Mouse (Mus musculus): ENCODE results near the gene Dscam. TPM values are rescaled to one million over a fixed set of nuclear protein-coding genes. Genes with fewer than 3 reads are reported as not detected.

The Dscam gene
- total RNA-seq, 2 experiments from 2014 or later = 41.2 to 44.9 TPM

- intact Hi-C loops (cut with DNase I) = no loop called here
- no peak for DNase-seq (ENCODE audit: extremely low spot score in 1 of 2, low spot score in 2 of 2)
- no peak for TF ChIP-seq CTCF (IDR thresholded peaks at IDR 0.05)
- no peak overlapping the region for H3K27ac ChIP-seq
- H3K4me3 ChIP-seq = no peak overlapping the region
Measured at GRCm38 (mm10) chr16:96923941-96924340, 246.6 kb downstream of the Dscam start.

GRCm38 (mm10) chr16:96914495-96914894 is 256.1 kb downstream of the Dscam start:
- Histone ChIP-seq H3K4me3 (no peak overlapping the region), H3K27ac (peak overlapping the region; percentile 38)
- no peak for TF ChIP-seq CTCF (IDR thresholded peaks at IDR 0.05)
- intact Hi-C loops (cut with DNase I) = loop anchor here (5.0 kb wide), 1 partner anchor 57 kb away; no protein-coding TSS in a partner anchor
- no peak for DNase-seq (ENCODE audit: extremely low spot score in 1 of 2, low spot score in 2 of 2)

- no peak overlapping the region for H3K27ac ChIP-seq
Measured at GRCm38 (mm10) chr16:96912836-96913235, 257.7 kb downstream of the Dscam start.

GRCm38 (mm10) chr16:96912103-96912502 is 258.4 kb downstream of the Dscam start:
- Histone ChIP-seq H3K4me3 (no peak overlapping the region), H3K27ac (no peak overlapping the region)
- intact Hi-C loops (cut with DNase I) = loop anchor here (1.0 to 5.0 kb wide), 2 partner anchors 55 to 86 kb away; no protein-coding TSS in a partner anchor
- DNase-seq (ENCODE audit: extremely low spot score in 1 of 2, low spot score in 2 of 2) = no peak
- no peak for TF ChIP-seq CTCF (IDR thresholded peaks at IDR 0.05)

More at GRCm38 (mm10) chr16:96912836-96913235, 257.7 kb downstream of the Dscam start:
- no peak overlapping the region for H3K4me3 ChIP-seq
- DNase-seq (ENCODE audit: extremely low spot score in 1 of 2, low spot score in 2 of 2) = no peak
- intact Hi-C loops (cut with DNase I) = loop anchor here (1.0 to 5.0 kb wide), 2 partner anchors 56 to 85 kb away; no protein-coding TSS in a partner anchor
- TF ChIP-seq CTCF (IDR thresholded peaks at IDR 0.05) = no peak

GRCm38 (mm10) chr16:96910405-96911164 is 260.0 kb downstream of the Dscam start:
- Histone ChIP-seq H3K27ac (no peak overlapping the region), H3K4me3 (no peak overlapping the region)
- no peak for TF ChIP-seq CTCF (IDR thresholded peaks at IDR 0.05)
- no peak for DNase-seq (ENCODE audit: extremely low spot score in 1 of 2, low spot score in 2 of 2)
- intact Hi-C loops (cut with DNase I) = loop anchor here (5.0 kb wide), 1 partner anchor 53 kb away; no protein-coding TSS in a partner anchor

- intact Hi-C loops (cut with DNase I) = no loop called here
- Histone ChIP-seq H3K4me3 (no peak overlapping the region), H3K27ac (no peak overlapping the region)
- TF ChIP-seq CTCF (IDR thresholded peaks at IDR 0.05) = no peak
- DNase-seq (ENCODE audit: extremely low spot score in 1 of 2, low spot score in 2 of 2) = no peak
Measured at GRCm38 (mm10) chr16:96907818-96908217, 262.7 kb downstream of the Dscam start.

GRCm38 (mm10) chr16:96907081-96907480 is 263.5 kb downstream of the Dscam start:
- Histone ChIP-seq H3K4me3 (no peak overlapping the region), H3K27ac (no peak overlapping the region)
- no peak for TF ChIP-seq CTCF (IDR thresholded peaks at IDR 0.05)
- DNase-seq (ENCODE audit: extremely low spot score in 1 of 2, low spot score in 2 of 2) = no peak
- intact Hi-C loops (cut with DNase I) = no loop called here

- DNase-seq (ENCODE audit: extremely low spot score in 1 of 2, low spot score in 2 of 2) = no peak
- no peak for TF ChIP-seq CTCF (IDR thresholded peaks at IDR 0.05)
- H3K4me3 ChIP-seq = no peak overlapping the region
- intact Hi-C loops (cut with DNase I) = no loop called here
- no peak overlapping the region for H3K27ac ChIP-seq
Measured at GRCm38 (mm10) chr16:96906630-96907029, 263.9 kb downstream of the Dscam start.

- Histone ChIP-seq H3K27ac (no peak overlapping the region), H3K4me3 (no peak overlapping the region)
- TF ChIP-seq CTCF (IDR thresholded peaks at IDR 0.05) = no peak
- no peak for DNase-seq (ENCODE audit: extremely low spot score in 1 of 2, low spot score in 2 of 2)
- intact Hi-C loops (cut with DNase I) = no loop called here
Measured at GRCm38 (mm10) chr16:96904761-96905160, 265.8 kb downstream of the Dscam start.

- DNase-seq (ENCODE audit: extremely low spot score in 1 of 2, low spot score in 2 of 2) = no peak
- H3K27ac ChIP-seq = no peak overlapping the region
- no peak overlapping the region for H3K4me3 ChIP-seq
- intact Hi-C loops (cut with DNase I) = no loop called here
- no peak for TF ChIP-seq CTCF (IDR thresholded peaks at IDR 0.05)
Measured at GRCm38 (mm10) chr16:96904359-96904758, 266.2 kb downstream of the Dscam start.

GRCm38 (mm10) chr16:96902596-96902995 is 268.0 kb downstream of the Dscam start:
- no peak for TF ChIP-seq CTCF (IDR thresholded peaks at IDR 0.05)
- intact Hi-C loops (cut with DNase I) = no loop called here
- DNase-seq (ENCODE audit: extremely low spot score in 1 of 2, low spot score in 2 of 2) = no peak
- H3K27ac ChIP-seq = no peak overlapping the region
- H3K4me3 ChIP-seq = no peak overlapping the region

- Histone ChIP-seq H3K4me3 (no peak overlapping the region), H3K27ac (no peak overlapping the region)
- no peak for TF ChIP-seq CTCF (IDR thresholded peaks at IDR 0.05)
- intact Hi-C loops (cut with DNase I) = no loop called here
- DNase-seq (ENCODE audit: extremely low spot score in 1 of 2, low spot score in 2 of 2) = no peak
Measured at GRCm38 (mm10) chr16:96901234-96902014, 269.1 kb downstream of the Dscam start.
